Mouse (Mus musculus) midbrain, embryonic 10.5 days (tissue): ENCODE results near the gene Sarnp. TPM values are rescaled to one million over a fixed set of nuclear protein-coding genes. Genes with fewer than 3 reads are reported as not detected.
A peak's percentile ranks its signal among the peaks of the same experiment; 100 is the strongest.

Source experiments
- DNase-seq: peaks from one replicate; pipeline ENCODE4 v3.0.0-alpha.2; 2017; ENCODE audit warnings: low spot score
- H3K27ac ChIP-seq: fragments of 300-500 bp; sonication (generic); replicated peaks from 2 replicates; pipeline ENCODE4 v1.5.1; 2016; ENCODE audit warnings: mild to moderate bottlenecking
- H3K27me3 ChIP-seq: fragments of 300-500 bp; sonication (generic); 2 replicates; pipeline ENCODE4 v1.6.1; 2016; ENCODE audit warnings: low read depth, mild to moderate bottlenecking; ENCODE audit not compliant: poor library complexity, severe bottlenecking
- H3K36me3 ChIP-seq: fragments of 300-500 bp; sonication (generic); 2 replicates; pipeline ENCODE4 v1.6.1; 2016; ENCODE audit warnings: mild to moderate bottlenecking, moderate library complexity
- H3K4me1 ChIP-seq: fragments of 300-500 bp; sonication (generic); 2 replicates; pipeline ENCODE4 v1.6.1; 2016
- H3K4me3 ChIP-seq: fragments of 300-500 bp; sonication (generic); 2 replicates; pipeline ENCODE4 v1.5.1; 2016; ENCODE audit warnings: mild to moderate bottlenecking, moderate library complexity
- H3K9me3 ChIP-seq: fragments of 300-500 bp; sonication (generic); replicated peaks from 2 replicates; pipeline ENCODE4 v1.6.1; 2016; ENCODE audit warnings: mild to moderate bottlenecking
- whole genome bisulfite sequencing: fragments of 180-500 bp; shearing (Covaris S2); methylation state at CpG from one replicate; pipeline ENCODE4 v1.1.7; 2016; 5-methylcytosine and 5-hydroxymethylcytosine counted together
- polyA plus RNA-seq: library from polyadenylated mRNA; unstranded; fragments of >200 nt; fragmentation: Nextera tagmentation; extraction: Ambion mirVana; gene quantifications from 2 replicates; pipeline ENCODE4 v1.2.1, GENCODE M21; 2016

Gene Sarnp
- polyA plus RNA-seq, 1 experiment from 2014 or later: 264 TPM

DNA sequence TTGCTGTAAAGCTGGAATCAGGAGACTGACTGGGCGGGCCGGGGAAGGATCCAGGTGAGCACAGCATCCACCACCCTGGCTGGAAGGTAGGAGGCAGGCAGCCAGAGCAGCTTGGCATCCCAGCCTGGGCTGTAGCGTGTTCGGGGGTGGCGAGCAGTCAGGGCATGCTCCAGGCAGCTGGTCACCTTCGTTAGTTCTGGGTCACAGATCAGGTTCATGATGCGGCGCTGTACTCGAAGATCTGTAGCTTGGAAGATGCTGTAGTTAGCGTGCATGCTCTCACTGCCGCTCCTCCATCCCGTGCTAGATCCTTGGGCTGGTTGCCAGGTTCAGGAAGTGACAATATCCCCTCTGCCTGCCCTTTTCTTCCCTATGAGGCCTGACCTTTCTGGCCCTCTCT lies 96.6 kb downstream of the Sarnp start:
- DNase-seq: no peak
- 84% methylated on average over 12 of the region's 12 CpGs for WGBS
- Histone ChIP-seq H3K36me3 (peaks cover 46% of the 10 kb centered on the region), H3K27me3 (peaks cover 32% of the 10 kb centered on the region), H3K4me1 (peaks cover 41% of the 10 kb centered on the region), H3K27ac (no peak overlapping the region), H3K4me3 (no peak overlapping the region), H3K9me3 (no peaks in the 10 kb centered on the region)

DNA sequence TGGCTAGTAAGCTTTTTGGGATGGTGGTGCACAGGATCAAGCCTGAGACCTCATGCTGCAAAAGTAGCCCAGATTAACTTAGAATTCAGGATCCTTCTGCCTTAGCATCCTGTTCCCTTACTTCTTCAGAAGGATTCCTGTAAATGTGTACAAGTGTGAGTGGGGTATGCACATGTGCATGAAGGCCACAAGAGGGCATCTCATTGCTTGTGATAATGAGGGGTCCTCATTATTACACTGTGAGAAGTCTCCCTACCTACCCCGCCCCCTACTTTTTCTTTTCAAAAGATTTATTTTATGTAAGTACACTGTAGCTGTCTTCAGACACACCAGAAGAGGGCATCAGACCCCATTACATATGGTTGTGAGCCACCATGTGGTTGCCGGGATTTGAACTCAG lies 98.4 kb downstream of the Sarnp start:
- Histone ChIP-seq H3K36me3 (peaks cover 46% of the 10 kb centered on the region), H3K27ac (no peak overlapping the region), H3K4me1 (peaks cover 40% of the 10 kb centered on the region), H3K9me3 (no peaks in the 10 kb centered on the region), H3K27me3 (peaks cover 19% of the 10 kb centered on the region), H3K4me3 (no peak overlapping the region)
- no peak for DNase-seq
- WGBS: 84% methylated on average over 2 of the region's 2 CpGs

DNA sequence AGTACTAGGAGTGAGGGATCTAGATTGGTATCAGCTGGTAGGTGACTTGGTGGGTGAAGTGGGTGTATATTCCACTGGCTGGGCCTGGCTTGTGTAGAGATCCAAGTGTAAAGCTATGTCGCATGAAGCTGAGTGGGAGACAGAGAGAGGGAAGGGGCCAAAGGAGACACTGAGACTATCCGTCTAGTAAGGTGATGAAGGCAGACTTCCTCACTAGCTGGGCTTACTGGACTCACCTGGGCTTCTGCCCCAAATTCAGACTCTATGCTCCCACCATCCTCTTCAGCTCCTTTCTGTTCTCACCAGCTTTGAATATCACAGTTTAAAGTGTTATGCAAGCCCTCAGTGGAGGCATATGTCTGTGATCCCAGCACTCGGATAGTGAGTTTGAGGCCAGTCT lies 99.5 kb downstream of the Sarnp start:
- Histone ChIP-seq H3K27me3 (peaks cover 8% of the 10 kb centered on the region), H3K4me3 (no peak overlapping the region), H3K27ac (no peak overlapping the region), H3K36me3 (peaks cover 41% of the 10 kb centered on the region), H3K9me3 (no peaks in the 10 kb centered on the region), H3K4me1 (peaks cover 43% of the 10 kb centered on the region)
- WGBS: 87% methylated on average over 3 of the region's 3 CpGs
- no peak for DNase-seq

DNA sequence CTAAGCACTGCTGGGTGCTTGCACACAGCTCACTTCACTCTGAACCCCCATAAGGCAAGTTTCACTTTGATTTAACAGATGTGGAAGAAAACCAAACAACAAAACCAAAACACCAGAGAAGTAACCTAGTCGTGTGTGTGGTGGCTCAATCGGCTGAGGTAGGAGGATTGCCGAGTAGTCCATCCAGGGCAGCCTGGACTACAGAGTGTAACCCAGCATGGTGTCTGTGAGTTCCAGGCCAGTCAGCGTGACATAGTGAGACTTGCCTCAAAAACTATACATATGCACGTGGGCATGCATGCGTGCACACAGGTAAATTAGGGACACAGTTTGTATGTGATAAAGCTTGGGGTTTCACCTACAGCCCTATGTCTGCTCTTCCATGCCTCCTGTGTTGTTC lies 100.3 kb downstream of the Sarnp start:
- Histone ChIP-seq H3K4me3 (no peak overlapping the region), H3K9me3 (no peaks in the 10 kb centered on the region), H3K27ac (no peak overlapping the region), H3K4me1 (peaks cover 51% of the 10 kb centered on the region), H3K36me3 (peaks cover 36% of the 10 kb centered on the region), H3K27me3 (peaks cover 2% of the 10 kb centered on the region; the same call in 1 of the 2 replicates)
- WGBS: 89% methylated on average over 6 of the region's 6 CpGs
- DNase-seq: no peak

DNA sequence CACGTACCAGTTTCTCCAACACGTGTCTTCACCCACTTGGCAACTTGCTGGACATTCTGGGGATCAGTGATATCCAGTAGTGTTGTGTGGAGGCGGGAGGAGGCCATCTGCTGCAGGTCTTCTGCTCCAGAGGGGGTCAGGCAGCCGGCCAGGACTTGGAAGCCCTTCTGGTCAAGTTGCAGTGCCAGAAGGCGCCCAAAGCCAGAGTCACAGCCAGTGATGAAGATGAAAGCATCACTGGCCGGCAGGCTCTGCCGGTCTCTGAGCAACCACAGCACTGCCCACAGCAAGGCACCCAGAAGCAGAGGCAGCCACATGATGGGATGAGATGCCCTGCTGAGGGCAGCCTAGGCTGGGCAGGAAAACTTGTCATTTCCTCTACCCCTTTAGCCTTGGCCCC lies 101.1 kb downstream of the Sarnp start:
- H3K4me1 ChIP-seq: peaks cover 53% of the 10 kb centered on the region
- DNase-seq: no peak
- no peak overlapping the region for H3K4me3 ChIP-seq
- 80% methylated on average over 7 of the region's 7 CpGs for WGBS
- no peaks in the 10 kb centered on the region for H3K27me3 ChIP-seq
- no peaks in the 10 kb centered on the region for H3K9me3 ChIP-seq
- peaks cover 36% of the 10 kb centered on the region for H3K36me3 ChIP-seq
- H3K27ac ChIP-seq: no peak overlapping the region

DNA sequence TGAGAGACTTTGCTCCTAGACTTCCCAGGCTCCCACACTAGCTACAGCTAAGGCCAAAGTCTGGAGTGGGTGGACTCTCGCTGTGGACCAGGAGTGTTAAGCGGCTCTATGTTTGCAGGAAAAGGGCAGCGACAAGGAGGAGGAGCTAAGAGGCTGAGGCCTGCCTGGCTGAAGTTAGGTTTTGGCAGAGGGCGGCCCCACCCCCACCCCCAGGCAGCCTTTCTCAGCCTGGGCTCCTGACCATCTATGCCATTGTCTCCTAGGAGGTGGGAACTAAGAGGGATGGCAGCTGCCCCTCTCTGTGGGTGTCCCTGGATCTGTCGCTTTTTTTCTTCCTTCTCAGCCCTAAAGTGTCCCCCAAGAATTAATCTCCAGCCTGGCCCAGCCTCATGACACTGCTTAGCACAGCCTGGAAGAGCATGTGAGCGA lies 102.1 kb downstream of the Sarnp start:
- Histone ChIP-seq H3K4me3 (no peak overlapping the region), H3K27ac (peak overlapping the region; percentile 57), H3K27me3 (no peaks in the 10 kb centered on the region), H3K36me3 (peaks cover 30% of the 10 kb centered on the region), H3K9me3 (no peaks in the 10 kb centered on the region), H3K4me1 (peaks cover 54% of the 10 kb centered on the region)
- peak; percentile 37 for DNase-seq
- 9% methylated on average over 6 of the region's 6 CpGs for WGBS

DNA sequence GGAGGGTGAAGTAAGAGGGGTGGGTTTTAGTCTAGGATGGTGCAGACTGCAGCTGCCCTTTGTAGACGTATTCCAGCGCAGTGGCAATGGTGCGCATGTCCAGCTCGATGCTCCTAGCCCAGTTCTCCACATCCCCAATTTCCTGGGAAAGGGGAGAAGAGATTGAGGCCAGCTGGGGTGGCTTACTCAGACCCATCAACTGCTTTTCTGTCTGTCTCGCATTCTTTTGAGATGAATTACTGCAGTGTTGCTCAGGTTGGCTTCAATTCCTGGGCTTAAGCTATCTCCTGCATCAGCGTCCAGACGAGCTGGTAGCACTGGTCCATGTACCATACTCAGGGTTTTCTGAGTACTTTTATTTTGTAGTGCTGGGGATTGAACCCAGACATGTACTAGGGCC lies 102.8 kb downstream of the Sarnp start:
- Histone ChIP-seq H3K27ac (peak overlapping the region; percentile 57), H3K4me1 (peaks cover 54% of the 10 kb centered on the region), H3K27me3 (no peaks in the 10 kb centered on the region), H3K9me3 (no peaks in the 10 kb centered on the region), H3K36me3 (peaks cover 29% of the 10 kb centered on the region), H3K4me3 (no peak overlapping the region)
- no peak for DNase-seq
- 84% methylated on average over 7 of the region's 7 CpGs for WGBS

DNA sequence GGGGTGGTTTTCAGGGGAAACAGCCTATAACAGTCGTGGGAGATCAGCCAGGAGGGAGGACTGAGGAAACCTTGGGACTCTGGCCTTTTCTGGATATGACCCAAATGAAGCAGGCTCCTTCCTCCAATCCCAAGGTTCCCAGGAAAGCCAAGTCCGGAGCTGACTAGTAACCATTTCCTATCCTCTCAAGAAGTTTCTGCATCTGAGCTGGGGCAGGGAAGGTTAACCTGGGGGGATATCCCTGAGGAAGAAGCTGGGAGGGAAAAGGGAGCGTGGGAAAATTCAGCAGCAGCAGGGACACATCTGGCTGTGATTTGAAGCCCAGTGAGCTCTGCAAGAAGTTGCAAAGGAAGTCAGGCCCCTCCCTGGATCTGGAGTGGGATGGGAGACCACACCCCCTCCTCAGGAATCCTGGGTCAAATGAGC lies 103.6 kb downstream of the Sarnp start:
- H3K4me3 ChIP-seq: no peak overlapping the region
- peaks cover 25% of the 10 kb centered on the region for H3K36me3 ChIP-seq
- DNase-seq: no peak
- WGBS: 80% methylated on average over 3 of the region's 3 CpGs
- H3K9me3 ChIP-seq: no peaks in the 10 kb centered on the region
- no peak overlapping the region for H3K27ac ChIP-seq
- H3K4me1 ChIP-seq: peaks cover 54% of the 10 kb centered on the region
- H3K27me3 ChIP-seq: no peaks in the 10 kb centered on the region

DNA sequence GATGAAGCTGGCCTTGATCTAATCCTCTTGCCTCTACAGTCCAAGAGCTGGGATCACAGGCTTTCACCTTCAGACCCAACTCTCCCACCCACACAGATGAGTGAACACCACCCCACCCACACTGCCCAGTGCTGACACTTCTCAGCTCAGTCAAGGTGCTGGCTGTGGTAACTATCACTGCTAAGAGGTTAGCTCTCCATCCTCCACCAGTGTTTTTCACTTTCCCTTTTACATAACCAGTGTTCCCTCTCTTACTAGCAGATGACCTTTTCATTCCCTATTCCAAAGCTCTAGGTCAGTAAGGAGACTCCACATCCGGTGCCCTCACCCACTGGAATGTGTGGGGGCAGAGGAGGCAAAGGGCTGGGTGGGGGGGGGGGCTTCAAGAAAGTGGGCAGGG lies 104.1 kb downstream of the Sarnp start:
- Histone ChIP-seq H3K4me3 (no peak overlapping the region), H3K4me1 (peaks cover 54% of the 10 kb centered on the region), H3K27ac (no peak overlapping the region), H3K27me3 (no peaks in the 10 kb centered on the region), H3K36me3 (peaks cover 22% of the 10 kb centered on the region), H3K9me3 (no peaks in the 10 kb centered on the region)
- 76% methylated on average over 1 of the region's 1 CpGs for WGBS
- DNase-seq: no peak

DNA sequence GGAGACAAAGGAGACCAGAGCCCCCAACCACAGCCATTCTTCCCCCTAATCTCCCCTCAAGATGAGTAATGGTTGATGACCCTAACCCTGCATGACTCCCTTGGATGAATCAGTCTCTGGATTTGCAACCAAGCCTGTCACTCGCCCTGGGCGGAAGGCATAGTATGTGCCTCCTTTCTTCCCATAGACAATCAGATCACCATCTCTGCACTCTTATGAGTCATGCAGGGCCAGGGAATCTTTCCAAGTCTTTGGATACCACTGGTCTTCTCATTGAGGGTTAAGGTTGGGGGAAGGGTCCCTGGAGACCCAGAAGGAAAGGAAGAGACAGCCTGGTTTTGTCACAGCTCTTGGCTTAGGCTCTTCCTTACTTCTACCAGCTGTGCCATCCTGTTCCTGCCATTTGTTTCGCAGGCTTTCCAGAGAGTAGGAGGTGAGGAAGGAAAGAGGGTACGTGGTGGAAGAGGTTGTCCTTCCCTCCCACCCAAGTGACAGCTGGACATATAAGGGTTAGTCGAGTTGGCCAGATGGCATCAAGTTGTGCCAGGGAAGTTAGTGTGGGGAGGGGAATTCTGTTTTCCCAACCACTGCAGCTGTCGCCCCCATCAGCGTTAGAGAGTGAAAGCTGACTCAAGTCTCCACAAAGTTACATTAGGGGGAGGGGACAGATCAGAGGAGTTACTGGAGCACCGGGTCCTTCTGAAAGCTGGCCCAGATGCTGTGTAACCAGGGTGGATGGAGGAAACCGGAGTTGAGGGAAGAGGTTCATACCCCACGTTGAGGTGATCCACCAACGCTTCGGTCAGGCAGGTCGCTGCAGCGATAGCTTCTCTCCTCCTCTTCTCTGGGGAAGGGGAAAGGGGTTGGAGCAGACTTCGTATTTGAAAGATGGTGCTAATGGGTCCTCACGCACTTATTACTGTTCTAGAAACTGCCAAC lies 105.0 kb downstream of the Sarnp start:
- Histone ChIP-seq H3K4me3 (peak overlapping the region; percentile 94), H3K4me1 (peaks cover 54% of the 10 kb centered on the region), H3K36me3 (peaks cover 14% of the 10 kb centered on the region), H3K27ac (peak overlapping the region; percentile 93), H3K9me3 (no peaks in the 10 kb centered on the region), H3K27me3 (no peaks in the 10 kb centered on the region)
- WGBS: 76% methylated on average over 16 of the region's 16 CpGs
- DNase-seq: no peak

DNA sequence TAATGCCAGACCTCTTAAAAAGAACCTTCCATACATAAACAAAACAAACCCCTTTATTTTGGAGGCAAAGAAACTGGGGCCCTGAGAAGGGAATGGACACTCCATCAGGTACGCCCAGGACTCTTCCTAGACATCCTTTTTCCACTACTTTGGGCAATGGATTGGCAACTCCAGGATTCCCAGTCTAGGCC lies 105.6 kb downstream of the Sarnp start, which contains the start of gene Rdh5:
Gene Rdh5, minus strand, starts transcription at position 67 of the 191 bp plus-strand sequence.
- peak within 1 kb of the TSS; percentile 94 for H3K4me3 ChIP-seq
- H3K36me3 ChIP-seq: peaks cover 9% of the 10 kb centered on the region
- H3K4me1 ChIP-seq: peaks cover 54% of the 10 kb centered on the region
- H3K27me3 ChIP-seq: peaks cover 3% of the 10 kb centered on the region; the same call in 1 of the 2 replicates
- H3K9me3 ChIP-seq: no peaks in the 10 kb centered on the region
- peak within 1 kb of the TSS; percentile 93 for H3K27ac ChIP-seq
- 10% methylated on average over 1 of the region's 1 CpGs for WGBS
- DNase-seq: no peak

DNA sequence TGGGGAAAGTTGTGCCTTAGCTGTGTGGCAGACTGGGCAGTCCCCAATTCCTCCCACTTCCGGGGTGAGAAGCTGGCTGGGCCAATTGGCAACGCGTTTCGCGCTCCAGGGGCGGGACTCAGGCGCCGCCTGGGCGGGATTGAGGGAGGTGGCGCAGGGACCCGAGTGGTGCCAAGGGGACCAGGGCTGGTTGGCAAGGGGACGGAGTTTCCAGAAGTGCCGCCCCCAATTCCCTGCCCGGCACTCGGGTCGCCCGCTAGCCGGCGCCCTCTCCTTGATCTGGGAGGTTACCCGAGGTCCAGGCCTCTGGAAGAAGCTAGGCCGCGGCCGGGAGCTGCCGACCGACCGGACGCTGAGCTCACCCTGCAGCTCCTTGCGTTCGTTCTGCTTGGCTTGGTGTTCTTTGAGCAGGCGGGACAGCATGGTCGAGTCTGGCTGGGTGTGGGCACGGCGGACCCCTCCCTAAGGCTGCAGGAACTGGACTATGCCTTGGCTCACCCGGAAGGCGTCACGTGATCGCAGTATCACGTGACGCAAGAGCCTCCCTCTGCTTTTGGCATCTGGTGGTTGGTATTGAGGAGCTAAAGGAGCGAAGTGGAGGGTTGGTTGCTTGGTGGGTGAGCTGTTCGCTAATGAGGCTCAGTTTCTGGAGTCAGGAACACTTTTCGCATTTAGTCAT lies 106.0 kb downstream of the Sarnp start:
- Histone ChIP-seq H3K36me3 (peaks cover 4% of the 10 kb centered on the region), H3K4me3 (peak overlapping the region; percentile 94), H3K9me3 (no peaks in the 10 kb centered on the region), H3K27me3 (peaks cover 8% of the 10 kb centered on the region), H3K4me1 (peaks cover 54% of the 10 kb centered on the region), H3K27ac (peak overlapping the region; percentile 93)
- under 1% methylated on average over 42 of the region's 42 CpGs for WGBS
- DNase-seq: peak; percentile 89

DNA sequence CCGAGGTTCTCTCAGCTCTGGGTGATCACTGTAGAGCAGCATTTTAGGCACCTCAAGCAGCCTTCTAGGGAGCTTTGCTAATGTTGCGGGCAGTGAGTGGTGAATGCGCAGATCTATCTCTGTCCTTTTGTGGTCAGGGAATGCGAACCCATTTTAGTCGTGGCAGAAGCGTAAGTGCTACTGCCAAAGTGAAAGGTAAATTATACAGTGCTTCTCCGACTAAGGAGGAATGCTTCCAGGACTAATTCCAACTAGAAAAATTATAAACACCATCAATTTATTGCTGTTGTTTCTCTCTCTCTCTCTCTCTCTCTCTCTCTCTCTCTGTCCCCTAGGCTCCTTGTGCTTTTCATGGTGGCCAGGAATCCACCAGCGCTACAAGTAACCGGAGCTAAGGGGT lies 106.8 kb downstream of the Sarnp start, which contains the start of gene Bloc1s1:
Gene Bloc1s1, minus strand, starts transcription at position 101 of the 400 bp plus-strand sequence.
- Histone ChIP-seq H3K9me3 (no peaks in the 10 kb centered on the region), H3K27ac (peak within 1 kb of the TSS; percentile 93), H3K4me1 (peaks cover 48% of the 10 kb centered on the region), H3K36me3 (no peaks in the 10 kb centered on the region), H3K4me3 (peak within 1 kb of the TSS; percentile 94), H3K27me3 (peaks cover 10% of the 10 kb centered on the region)
- no peak for DNase-seq
- WGBS: 69% methylated on average over 9 of the region's 9 CpGs
